Mouse (Mus musculus): ENCODE data around the gene Ndel1.

DNA sequence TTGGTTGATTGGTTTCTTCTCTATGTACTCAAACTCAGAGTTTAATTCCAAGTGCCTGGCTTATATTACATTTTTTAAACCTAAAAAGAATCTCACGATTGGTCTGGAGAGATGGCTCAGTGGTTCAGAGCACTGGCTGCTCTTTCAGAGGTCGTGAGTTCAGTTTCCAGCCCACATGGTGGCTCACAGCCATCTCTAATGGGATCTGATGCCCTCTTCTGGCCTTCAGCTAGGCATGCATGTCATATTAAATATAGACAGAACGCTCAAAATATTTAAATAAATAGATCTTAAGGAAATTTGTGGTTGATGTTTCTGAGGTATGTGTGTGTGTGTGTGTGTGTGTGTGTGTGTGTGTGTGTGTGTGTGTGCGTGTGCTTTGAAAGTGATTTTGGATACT, 66.5 kb downstream of the Ndel1 start:
- TF ChIP-seq CTCF (IDR thresholded peaks at IDR 0.05; ENCODE audit: insufficient read depth, low read depth, low read length) (no peak), POLR2A (IDR thresholded peaks at IDR 0.05; ENCODE audit: insufficient read depth, low read depth, low read length) (no peak)
